ENCODE assay signal across 8 mouse cellular contexts in genomic region chr16:91875567-91876344, GRCm38 (mm10).
DNase-seq lines count a peak whose midpoint lies in the region; ATAC-seq and TF ChIP-seq lines count a peak whose summit lies in the region.

No protein-coding gene starts in this region.

- 23% methylated on average over 4 of the region's 4 CpGs for whole genome bisulfite sequencing in kidney, embryonic 16.5 days
- WGBS in stomach, postnatal 0 days: 45% methylated on average over 4 of the region's 4 CpGs

- TF ChIP-seq EP300 in stomach, postnatal 0 days (optimal IDR thresholded peaks at IDR 0.05): peak; percentile 37

- H3K9ac ChIP-seq in kidney, embryonic 16.5 days (replicated peaks; ENCODE audit: low read length): no peak overlapping the region
- H3K9ac ChIP-seq in stomach, postnatal 0 days (ENCODE audit: low read length): no peak overlapping the region

- TF ChIP-seq CTCF in stomach, postnatal 0 days (IDR thresholded peaks at IDR 0.05; ENCODE audit: low read depth): peak; percentile 1; the same call in 1 of the 2 replicates

- DNase-seq in kidney, adult 11 months: peak; percentile 37
- DNase-seq in kidney, adult 8-10 months: no peak
- peak; percentile 58 to 79 for DNase-seq in gastrocnemius, adult 8-10 months (ENCODE audit: low spot score in 2 of 2)
- DNase-seq in stomach, postnatal 0 days (ENCODE audit: low spot score): no peak
- DNase-seq in MN1 (ENCODE audit: low spot score): no peak
- DNase-seq in Muller cell, postnatal 12 days (ENCODE audit: inconsistent ontology term): no peak

- H3K9me3 ChIP-seq in kidney, embryonic 16.5 days (ENCODE audit: low read length): no peaks in the 10 kb centered on the region
- no peaks in the 10 kb centered on the region for H3K9me3 ChIP-seq in stomach, postnatal 0 days (ENCODE audit: control insufficient read depth, low read length)

- ATAC-seq in kidney, embryonic 16.5 days (ENCODE audit: low FRiP score, low TSS enrichment): peak; percentile 65; the same call in 1 of the 2 replicates
- ATAC-seq in stomach, postnatal 0 days (ENCODE audit: low FRiP score, low TSS enrichment): peak; percentile 31; the same call in 1 of the 2 replicates
- no peak for ATAC-seq in megakaryocyte-erythroid progenitor cell, adult 5-6 weeks (replicated peaks; ENCODE audit: low FRiP score, low TSS enrichment, poor library complexity, severe bottlenecking)

- H3K36me3 ChIP-seq in kidney, embryonic 16.5 days (ENCODE audit: insufficient read depth, low read length): peaks cover 9% of the 10 kb centered on the region; the same call in 1 of the 2 replicates
- no peaks in the 10 kb centered on the region for H3K36me3 ChIP-seq in stomach, postnatal 0 days (ENCODE audit: control insufficient read depth, insufficient read depth, low read length)

- H3K27me3 ChIP-seq in kidney, embryonic 16.5 days (ENCODE audit: insufficient read depth, low read length): no peaks in the 10 kb centered on the region
- no peaks in the 10 kb centered on the region for H3K27me3 ChIP-seq in stomach, postnatal 0 days (ENCODE audit: control insufficient read depth, insufficient read depth, low read length)

- no peak overlapping the region for H3K4me3 ChIP-seq in kidney, embryonic 16.5 days (ENCODE audit: low read length)
- H3K4me3 ChIP-seq in stomach, postnatal 0 days (ENCODE audit: low read depth, low read length): no peak overlapping the region

- H3K4me2 ChIP-seq in kidney, embryonic 16.5 days (replicated peaks; ENCODE audit: low read depth, low read length): no peak overlapping the region
- no peak overlapping the region for H3K4me2 ChIP-seq in stomach, postnatal 0 days (replicated peaks; ENCODE audit: low read depth)

- H3K27ac ChIP-seq in kidney, embryonic 16.5 days (ENCODE audit: low read length): no peak overlapping the region
- H3K27ac ChIP-seq in stomach, postnatal 0 days (replicated peaks): peak overlapping the region; percentile 53; the same call in 1 of the 2 replicates

- H3K4me1 ChIP-seq in kidney, embryonic 16.5 days (ENCODE audit: insufficient read depth, low read length): peaks cover 11% of the 10 kb centered on the region
- H3K4me1 ChIP-seq in stomach, postnatal 0 days (replicated peaks; ENCODE audit: control insufficient read depth, insufficient read depth): no peaks in the 10 kb centered on the region

Comparison
In these comparisons a context has a peak if more than half of its experiments do, and no peak if none do; other contexts are left out.
1. DNase-seq: peak in kidney, adult 11 months (single experiment) and gastrocnemius, adult 8-10 months (2 of 2); none in kidney, adult 8-10 months (0 of 2), stomach, postnatal 0 days (single experiment), MN1 (single experiment) and Muller cell, postnatal 12 days (single experiment).